Mouse (Mus musculus) midbrain, embryonic 15.5 days (tissue): ENCODE results near the gene Acsf3. TPM values are rescaled to one million over a fixed set of nuclear protein-coding genes. Genes with fewer than 3 reads are reported as not detected.

Source experiments
- ATAC-seq: fragments of 200-750 bp; cut with Nextera tagmentation; replicated peaks from 2 replicates; pipeline ENCODE4 v1.8.0; 2017; ENCODE audit warnings: moderate TSS enrichment
- H3K27ac ChIP-seq: fragments of 300-500 bp; sonication (generic); 2 replicates; pipeline ENCODE4 v1.5.1; 2015; ENCODE audit warnings: mild to moderate bottlenecking, inconsistent platforms
- H3K27me3 ChIP-seq: fragments of 300-500 bp; sonication (generic); replicated peaks from 2 replicates; pipeline ENCODE4 v1.6.1; 2015; ENCODE audit warnings: inconsistent platforms
- H3K36me3 ChIP-seq: fragments of 300-500 bp; sonication (generic); replicated peaks from 2 replicates; pipeline ENCODE4 v1.6.1; 2015; ENCODE audit warnings: inconsistent platforms
- H3K4me1 ChIP-seq: fragments of 300-500 bp; sonication (generic); 2 replicates; pipeline ENCODE4 v1.6.1; 2015; ENCODE audit warnings: inconsistent platforms
- H3K4me2 ChIP-seq: fragments of 300-500 bp; sonication (generic); 2 replicates; pipeline ENCODE4 v1.6.1; 2015; ENCODE audit warnings: inconsistent platforms, mild to moderate bottlenecking, moderate library complexity
- H3K4me3 ChIP-seq: fragments of 300-500 bp; sonication (generic); 2 replicates; pipeline ENCODE4 v1.5.1; 2015; ENCODE audit warnings: mild to moderate bottlenecking, inconsistent platforms
- H3K9ac ChIP-seq: fragments of 300-500 bp; sonication (generic); 2 replicates; pipeline ENCODE4 v1.6.1; 2015; ENCODE audit warnings: mild to moderate bottlenecking, inconsistent platforms
- H3K9me3 ChIP-seq: fragments of 300-500 bp; sonication (generic); 2 replicates; pipeline ENCODE4 v1.6.1; 2016; ENCODE audit warnings: inconsistent platforms
- WGBS: fragments of 180-500 bp; shearing (Covaris S2); methylation state at CpG from one replicate; pipeline ENCODE4 v1.1.7; 2015; ENCODE audit warnings: mixed read lengths; 5-methylcytosine and 5-hydroxymethylcytosine counted together
- polyA plus RNA-seq: library from polyadenylated mRNA; unstranded; fragments of >200 nt; fragmentation: Nextera tagmentation; extraction: Ambion mirVana; gene quantifications from 2 replicates; pipeline ENCODE4 v1.2.1, GENCODE M21; 2015

The Acsf3 gene
- polyA plus RNA-seq, 1 experiment from 2014 or later, result 16.4 TPM

- Histone ChIP-seq H3K4me3 (peak overlapping the region; percentile 27), H3K9ac (no peak overlapping the region), H3K4me2 (peak overlapping the region; percentile 43), H3K9me3 (no peaks in the 10 kb centered on the region), H3K4me1 (no peaks in the 10 kb centered on the region), H3K36me3 (no peaks in the 10 kb centered on the region), H3K27me3 (no peaks in the 10 kb centered on the region), H3K27ac (no peak overlapping the region)
- 55% methylated on average over 26 of the region's 26 CpGs for WGBS
- peak; percentile 71 for ATAC-seq
Measured at GRCm38 (mm10) chr8:122864719-122865129, 89.4 kb downstream of the Acsf3 start.

DNA sequence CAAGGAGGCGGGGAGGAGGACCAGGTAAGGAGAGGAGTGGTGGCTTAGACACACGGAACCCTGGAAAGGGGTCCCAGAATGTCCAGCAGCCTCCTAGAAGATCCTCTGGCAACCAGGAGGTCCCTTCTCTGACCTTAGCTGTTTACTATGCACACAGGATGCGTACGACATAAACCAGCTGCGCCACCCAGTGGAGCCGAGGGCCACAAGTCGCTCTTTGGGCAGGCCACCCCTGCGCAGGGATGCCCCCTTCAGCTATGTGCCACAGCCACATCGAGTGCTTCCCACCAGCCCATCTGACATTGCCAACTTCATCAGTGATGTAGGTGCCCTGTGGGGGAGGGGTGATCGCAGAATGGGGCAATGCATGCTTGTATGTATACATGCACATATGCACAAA, 90.2 kb downstream of the Acsf3 start:
- Histone ChIP-seq H3K27ac (no peak overlapping the region), H3K9ac (no peak overlapping the region), H3K36me3 (no peaks in the 10 kb centered on the region), H3K27me3 (no peaks in the 10 kb centered on the region), H3K9me3 (no peaks in the 10 kb centered on the region), H3K4me2 (peak overlapping the region; percentile 43), H3K4me3 (peak overlapping the region; percentile 27), H3K4me1 (no peaks in the 10 kb centered on the region)
- no peak for ATAC-seq
- 57% methylated on average over 10 of the region's 10 CpGs for WGBS

DNA sequence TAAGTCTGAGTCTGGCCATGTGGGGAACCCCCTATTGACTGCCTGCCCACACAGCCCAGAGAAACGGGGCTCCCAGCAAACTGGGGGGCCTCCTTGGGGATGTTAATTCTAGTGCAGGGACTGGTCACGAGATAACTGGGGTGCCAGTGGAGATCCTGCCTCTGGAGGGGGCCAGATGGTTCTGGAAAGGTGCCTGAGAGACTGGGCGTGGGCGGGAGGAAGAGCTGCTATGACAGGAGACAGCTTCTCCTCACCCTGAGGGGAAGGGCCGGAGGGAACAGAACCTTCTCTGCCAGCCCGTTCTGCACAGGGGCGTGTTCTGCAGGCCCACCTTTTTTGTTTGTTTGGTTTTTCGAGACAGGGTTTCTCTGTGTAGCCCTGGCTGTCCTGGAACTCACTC, 90.9 kb downstream of the Acsf3 start:
- WGBS, result 83% methylated on average over 8 of the region's 8 CpGs
- no peak overlapping the region for H3K4me2 ChIP-seq

More for the DNA sequence above, 90.9 kb downstream of the Acsf3 start:
- no peak overlapping the region for H3K27ac ChIP-seq
- no peaks in the 10 kb centered on the region for H3K9me3 ChIP-seq
- H3K4me1 ChIP-seq, result no peaks in the 10 kb centered on the region
- H3K27me3 ChIP-seq, result no peaks in the 10 kb centered on the region
- no peak for ATAC-seq
- H3K9ac ChIP-seq, result no peak overlapping the region
- H3K36me3 ChIP-seq, result no peaks in the 10 kb centered on the region
- no peak overlapping the region for H3K4me3 ChIP-seq

Other genes starting within 250 kb of the Acsf3 start
- gene Piezo1, start 224.2 kb upstream of the Acsf3 start, polyA plus RNA-seq, result 2.7 and 3.3 TPM in 2 replicates
- 7.0 and 8.2 TPM in 2 replicates for gene Cdt1, start 207.5 kb upstream of the Acsf3 start, polyA plus RNA-seq
- 166 and 173 TPM in 2 replicates for gene Aprt, start 198.6 kb upstream of the Acsf3 start, polyA plus RNA-seq
- gene Galns, start 164.0 kb upstream of the Acsf3 start, polyA plus RNA-seq, result 7.2 and 9.0 TPM in 2 replicates
- 120 and 126 TPM in 2 replicates for gene Trappc2l, start 163.8 kb upstream of the Acsf3 start, polyA plus RNA-seq
- not detected in 2 replicates for gene Pabpn1l, start 152.7 kb upstream of the Acsf3 start, polyA plus RNA-seq
- gene Cbfa2t3, start 76.4 kb upstream of the Acsf3 start, polyA plus RNA-seq, result 20.2 and 21.4 TPM in 2 replicates
- gene Cdh15, start 72.5 kb downstream of the Acsf3 start, polyA plus RNA-seq, result 2.0 and 2.1 TPM in 2 replicates